Mouse (Mus musculus): ENCODE results near the gene Vmn2r27.

- TF ChIP-seq POLR2A (IDR thresholded peaks at IDR 0.05; ENCODE audit: control insufficient read depth, extremely low read depth, insufficient read depth, low read length, poor library complexity), result no peak
- TF ChIP-seq CTCF (IDR thresholded peaks at IDR 0.05; ENCODE audit: borderline replicate concordance, control insufficient read depth, extremely low read depth, insufficient read depth, low read length, poor library complexity), result no peak
These were observed 46.0 kb upstream of the Vmn2r27 start for GRCm38 (mm10) chr6:124277641-124278040.

Data from thymus, adult 2 months (tissue).